Mouse (Mus musculus) lung, embryonic 16.5 days (tissue): ENCODE results near the gene 1700003E16Rik. TPM values are rescaled to one million over a fixed set of nuclear protein-coding genes. Genes with fewer than 3 reads are reported as not detected.
A peak's percentile ranks its signal among the peaks of the same experiment; 100 is the strongest.

Experiments
- ATAC-seq: fragments of 200-750 bp; cut with Nextera tagmentation; 2 replicates; pipeline ENCODE4 v1.8.0; 2017; ENCODE audit warnings: low read depth, mild to moderate bottlenecking, moderate library complexity
- H3K27ac ChIP-seq: fragments of 300-500 bp; sonication (generic); 2 replicates; pipeline ENCODE4 v1.5.1; 2014; ENCODE audit warnings: mild to moderate bottlenecking, control low read depth, low read length
- H3K27me3 ChIP-seq: fragments of 300-500 bp; sonication (generic); 2 replicates; pipeline ENCODE4 v1.6.1; 2014; ENCODE audit warnings: low read depth, low read length, mixed read lengths; ENCODE audit not compliant: control insufficient read depth, insufficient read depth
- H3K36me3 ChIP-seq: fragments of 300-500 bp; sonication (generic); 2 replicates; pipeline ENCODE4 v1.6.1; 2014; ENCODE audit warnings: low read length; ENCODE audit not compliant: control insufficient read depth, insufficient read depth
- H3K4me1 ChIP-seq: fragments of 300-500 bp; sonication (generic); replicated peaks from 2 replicates; pipeline ENCODE4 v1.6.1; 2014; ENCODE audit warnings: low read length, mixed read lengths; ENCODE audit not compliant: control insufficient read depth, insufficient read depth
- H3K4me2 ChIP-seq: fragments of 300-500 bp; sonication (generic); 2 replicates; pipeline ENCODE4 v1.6.1; 2014; ENCODE audit warnings: low read depth, low read length, control low read depth
- H3K4me3 ChIP-seq: fragments of 300-500 bp; sonication (generic); 2 replicates; pipeline ENCODE4 v1.5.1; 2014; ENCODE audit warnings: mild to moderate bottlenecking, low read length, control low read depth
- H3K9ac ChIP-seq: fragments of 300-500 bp; sonication (generic); 2 replicates; pipeline ENCODE4 v1.6.1; 2014; ENCODE audit warnings: low read length, control low read depth
- H3K9me3 ChIP-seq: fragments of 300-500 bp; sonication (generic); 2 replicates; pipeline ENCODE4 v1.6.1; 2016; ENCODE audit warnings: low read length; ENCODE audit not compliant: control insufficient read depth
- WGBS: fragments of 180-500 bp; shearing (Covaris S2); extraction: QIAGEN DNeasy Blood & Tissue Kit; methylation state at CpG from one replicate; pipeline ENCODE4 v1.1.7; 2014; 5-methylcytosine and 5-hydroxymethylcytosine counted together
- polyA plus RNA-seq: library from polyadenylated mRNA; unstranded; fragments of >200 nt; fragmentation: Nextera tagmentation; extraction: Ambion mirVana; gene quantifications from 2 replicates; pipeline ENCODE4 v1.2.1, GENCODE M21; 2015

1700003E16Rik gene
- polyA plus RNA-seq, 1 experiment from 2014 or later, result 11.9 TPM

- H3K9me3 ChIP-seq, result no peaks in the 10 kb centered on the region
- H3K4me1 ChIP-seq, result peaks cover 24% of the 10 kb centered on the region
- peak overlapping the region; percentile 80 for H3K27ac ChIP-seq
- no peaks in the 10 kb centered on the region for H3K36me3 ChIP-seq
- WGBS, result under 1% methylated on average over 30 of the region's 30 CpGs
- peak; percentile 31 for ATAC-seq
- H3K4me2 ChIP-seq, result peak overlapping the region; percentile 94
- no peaks in the 10 kb centered on the region for H3K27me3 ChIP-seq
- peak overlapping the region; percentile 88 for H3K4me3 ChIP-seq
- peak overlapping the region; percentile 89 for H3K9ac ChIP-seq
Observed at GRCm38 (mm10) chr6:83124851-83125312, 31.3 kb upstream of the 1700003E16Rik start.

GRCm38 (mm10) chr6:83125331-83125730, 30.9 kb upstream of the 1700003E16Rik start, which contains the start of gene Ino80b:
TSS of gene Ino80b (minus strand) at chr6:83125431.
- ATAC-seq, result no peak
- H3K4me3 ChIP-seq, result peak within 1 kb of the TSS; percentile 88
- H3K4me2 ChIP-seq, result peak within 1 kb of the TSS; percentile 94
- H3K27me3 ChIP-seq, result no peaks in the 10 kb centered on the region
- H3K36me3 ChIP-seq, result no peaks in the 10 kb centered on the region
- H3K4me1 ChIP-seq, result peaks cover 20% of the 10 kb centered on the region
- H3K9me3 ChIP-seq, result no peaks in the 10 kb centered on the region
- H3K9ac ChIP-seq, result peak within 1 kb of the TSS; percentile 89
- H3K27ac ChIP-seq, result peak within 1 kb of the TSS; percentile 80
- WGBS, result 12% methylated on average over 5 of the region's 5 CpGs

GRCm38 (mm10) chr6:83127419-83127818, 28.8 kb upstream of the 1700003E16Rik start:
- no peaks in the 10 kb centered on the region for H3K9me3 ChIP-seq
- ATAC-seq, result no peak
- H3K27ac ChIP-seq, result no peak overlapping the region
- H3K27me3 ChIP-seq, result no peaks in the 10 kb centered on the region
- H3K4me3 ChIP-seq, result no peak overlapping the region
- peaks cover 19% of the 10 kb centered on the region for H3K4me1 ChIP-seq
- no peaks in the 10 kb centered on the region for H3K36me3 ChIP-seq
- 89% methylated on average over 5 of the region's 5 CpGs for WGBS
- no peak overlapping the region for H3K9ac ChIP-seq
- H3K4me2 ChIP-seq, result no peak overlapping the region

GRCm38 (mm10) chr6:83131469-83132034, 24.7 kb upstream of the 1700003E16Rik start:
- Histone ChIP-seq H3K36me3 (no peaks in the 10 kb centered on the region), H3K9me3 (no peaks in the 10 kb centered on the region), H3K27ac (peak overlapping the region; percentile 86), H3K4me2 (peak overlapping the region; percentile 3; the same call in 1 of the 2 replicates), H3K4me3 (no peak overlapping the region), H3K9ac (no peak overlapping the region), H3K4me1 (peaks cover 18% of the 10 kb centered on the region), H3K27me3 (no peaks in the 10 kb centered on the region)
- WGBS, result 37% methylated on average over 6 of the region's 6 CpGs
- peak; percentile 27 for ATAC-seq

GRCm38 (mm10) chr6:83132176-83132919, 23.9 kb upstream of the 1700003E16Rik start:
- H3K4me1 ChIP-seq, result peaks cover 18% of the 10 kb centered on the region
- H3K36me3 ChIP-seq, result no peaks in the 10 kb centered on the region
- H3K27ac ChIP-seq, result peak overlapping the region; percentile 56; the same call in 1 of the 2 replicates
- no peak for ATAC-seq
- no peak overlapping the region for H3K9ac ChIP-seq
- no peak overlapping the region for H3K4me2 ChIP-seq
- no peaks in the 10 kb centered on the region for H3K9me3 ChIP-seq
- no peak overlapping the region for H3K4me3 ChIP-seq
- H3K27me3 ChIP-seq, result no peaks in the 10 kb centered on the region
- 65% methylated on average over 9 of the region's 9 CpGs for WGBS

- H3K4me1 ChIP-seq, result peaks cover 33% of the 10 kb centered on the region
- H3K4me3 ChIP-seq, result no peak overlapping the region
- H3K27me3 ChIP-seq, result no peaks in the 10 kb centered on the region
- no peak overlapping the region for H3K9ac ChIP-seq
- WGBS, result 59% methylated on average over 3 of the region's 3 CpGs
- no peak overlapping the region for H3K4me2 ChIP-seq
- no peak overlapping the region for H3K27ac ChIP-seq
- ATAC-seq, result no peak
- no peaks in the 10 kb centered on the region for H3K36me3 ChIP-seq
- no peaks in the 10 kb centered on the region for H3K9me3 ChIP-seq
Observed at GRCm38 (mm10) chr6:83134226-83134625, 22.0 kb upstream of the 1700003E16Rik start.

- H3K27ac ChIP-seq, result peak within 1 kb of the TSS; percentile 100
- H3K36me3 ChIP-seq, result no peaks in the 10 kb centered on the region; the same call in 1 of the 2 replicates
- peak within 1 kb of the TSS; percentile 85 for H3K4me2 ChIP-seq
- H3K9ac ChIP-seq, result peak within 1 kb of the TSS; percentile 89
- H3K9me3 ChIP-seq, result no peaks in the 10 kb centered on the region
- peak within 1 kb of the TSS; percentile 63 for H3K4me3 ChIP-seq
- peaks cover 34% of the 10 kb centered on the region for H3K4me1 ChIP-seq
- ATAC-seq, result no peak
- H3K27me3 ChIP-seq, result no peaks in the 10 kb centered on the region
- 53% methylated on average over 7 of the region's 7 CpGs for WGBS
Observed at GRCm38 (mm10) chr6:83134951-83135513, 21.2 kb upstream of the 1700003E16Rik start, which contains the start of gene Rtkn. TSS of gene Rtkn (plus strand) at chr6:83135463.

GRCm38 (mm10) chr6:83135571-83136161, 20.5 kb upstream of the 1700003E16Rik start:
- Histone ChIP-seq H3K27ac (peak overlapping the region; percentile 100), H3K4me1 (peaks cover 34% of the 10 kb centered on the region), H3K36me3 (no peaks in the 10 kb centered on the region; the same call in 1 of the 2 replicates), H3K9ac (peak overlapping the region; percentile 89), H3K9me3 (no peaks in the 10 kb centered on the region), H3K27me3 (no peaks in the 10 kb centered on the region), H3K4me2 (peak overlapping the region; percentile 85), H3K4me3 (peak overlapping the region; percentile 63)
- WGBS, result 7% methylated on average over 37 of the region's 37 CpGs
- ATAC-seq, result no peak
